Mouse (Mus musculus): ENCODE data around the gene Cfap74. TPM values are rescaled to one million over a fixed set of nuclear protein-coding genes. Genes with fewer than 3 reads are reported as not detected.
"Not testable (repeated sequence)": the region's sequence is repeated elsewhere in the genome, so short reads cannot be mapped to it uniquely, and the experiment has no call there.

The Cfap74 gene
- polyA plus RNA-seq, 1 experiment, result not detected

GRCm38 (mm10) chr4:155470997-155471396 lies 62.0 kb downstream of the Cfap74 start:
- no peak overlapping the region for H3K4me3 ChIP-seq (ENCODE audit: insufficient read depth, low read depth, low read length)
- no peak overlapping the region for H3K27ac ChIP-seq (ENCODE audit: insufficient read depth, low read depth, low read length)
- 90% methylated on average over 7 of the region's 7 CpGs for WGBS
- H3K4me1 ChIP-seq (ENCODE audit: control insufficient read depth, insufficient read depth, low read length), result peaks cover 8% of the 10 kb centered on the region
- TF ChIP-seq POLR2A (IDR thresholded peaks at IDR 0.05; ENCODE audit: insufficient read depth, low read depth, low read length), result no peak
- TF ChIP-seq CTCF (IDR thresholded peaks at IDR 0.05; ENCODE audit: insufficient read depth, low read depth, low read length), result no peak

GRCm38 (mm10) chr4:155471406-155471805 lies 62.4 kb downstream of the Cfap74 start:
- WGBS, result 91% methylated on average over 7 of the region's 7 CpGs
- H3K4me3 ChIP-seq (ENCODE audit: insufficient read depth, low read depth, low read length), result no peak overlapping the region
- H3K27ac ChIP-seq (ENCODE audit: insufficient read depth, low read depth, low read length), result no peak overlapping the region
- peaks cover 8% of the 10 kb centered on the region for H3K4me1 ChIP-seq (ENCODE audit: control insufficient read depth, insufficient read depth, low read length)
- TF ChIP-seq POLR2A (IDR thresholded peaks at IDR 0.05; ENCODE audit: insufficient read depth, low read depth, low read length), result no peak
- TF ChIP-seq CTCF (IDR thresholded peaks at IDR 0.05; ENCODE audit: insufficient read depth, low read depth, low read length), result no peak

GRCm38 (mm10) chr4:155472716-155473290 lies 63.8 kb downstream of the Cfap74 start:
- 62% methylated on average over 3 of the region's 3 CpGs for WGBS
- H3K27ac ChIP-seq (ENCODE audit: insufficient read depth, low read depth, low read length), result no peak overlapping the region
- no peak overlapping the region for H3K4me3 ChIP-seq (ENCODE audit: insufficient read depth, low read depth, low read length)
- TF ChIP-seq CTCF (IDR thresholded peaks at IDR 0.05; ENCODE audit: insufficient read depth, low read depth, low read length) (no peak), POLR2A (IDR thresholded peaks at IDR 0.05; ENCODE audit: insufficient read depth, low read depth, low read length) (no peak)
- H3K4me1 ChIP-seq (ENCODE audit: control insufficient read depth, insufficient read depth, low read length), result peaks cover 8% of the 10 kb centered on the region

DNA sequence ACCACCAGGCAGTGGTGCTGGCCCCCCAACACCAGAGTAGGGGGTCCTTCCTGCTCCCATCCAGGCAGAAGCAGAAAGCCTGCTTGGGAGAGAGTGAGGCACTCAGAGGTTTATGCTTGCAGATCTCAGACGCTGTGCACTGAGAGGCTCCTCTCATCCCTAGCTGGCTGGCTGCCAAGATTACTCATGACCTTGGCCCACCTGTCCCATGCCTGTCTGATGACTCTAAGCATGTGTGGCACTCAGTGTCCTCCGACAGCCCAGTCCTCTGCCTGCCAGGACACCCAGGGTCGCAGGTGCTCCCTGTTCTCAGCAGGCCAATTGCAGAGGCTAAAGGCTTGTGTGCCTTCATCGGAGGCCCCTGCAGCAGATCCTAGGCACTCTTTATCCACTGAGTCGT lies 64.3 kb downstream of the Cfap74 start:
- H3K4me1 ChIP-seq (ENCODE audit: control insufficient read depth, insufficient read depth, low read length), result peaks cover 8% of the 10 kb centered on the region
- H3K4me3 ChIP-seq (ENCODE audit: insufficient read depth, low read depth, low read length), result no peak overlapping the region
- 62% methylated on average over 5 of the region's 5 CpGs for WGBS
- no peak overlapping the region for H3K27ac ChIP-seq (ENCODE audit: insufficient read depth, low read depth, low read length)
- no peak for TF ChIP-seq CTCF (IDR thresholded peaks at IDR 0.05; ENCODE audit: insufficient read depth, low read depth, low read length)
- TF ChIP-seq POLR2A (IDR thresholded peaks at IDR 0.05; ENCODE audit: insufficient read depth, low read depth, low read length), result no peak

DNA sequence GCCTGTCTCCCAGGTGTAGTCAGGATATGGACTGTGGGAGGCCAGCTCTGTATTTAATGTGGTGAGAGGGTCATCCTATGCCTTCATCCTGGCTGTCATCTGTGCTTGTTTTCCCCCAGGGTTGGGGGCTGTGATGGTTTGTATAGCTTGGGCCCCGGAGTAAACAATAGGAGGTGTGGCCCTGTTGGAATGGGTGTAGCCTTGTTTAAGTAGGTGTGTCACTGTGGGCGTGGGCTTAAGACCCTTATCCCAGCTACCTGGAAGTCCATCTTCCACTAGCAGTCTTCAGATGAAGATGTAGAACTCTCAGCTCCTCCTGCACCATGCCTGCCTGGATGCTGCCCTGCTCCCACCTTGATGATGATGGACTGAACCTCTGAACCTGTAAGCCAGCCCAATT lies 64.8 kb downstream of the Cfap74 start:
- H3K4me3 ChIP-seq (ENCODE audit: insufficient read depth, low read depth, low read length); H3K4me1 ChIP-seq (ENCODE audit: control insufficient read depth, insufficient read depth, low read length); H3K27ac ChIP-seq (ENCODE audit: insufficient read depth, low read depth, low read length): not testable (repeated sequence)
- WGBS, result 56% methylated on average over 2 of the region's 2 CpGs

DNA sequence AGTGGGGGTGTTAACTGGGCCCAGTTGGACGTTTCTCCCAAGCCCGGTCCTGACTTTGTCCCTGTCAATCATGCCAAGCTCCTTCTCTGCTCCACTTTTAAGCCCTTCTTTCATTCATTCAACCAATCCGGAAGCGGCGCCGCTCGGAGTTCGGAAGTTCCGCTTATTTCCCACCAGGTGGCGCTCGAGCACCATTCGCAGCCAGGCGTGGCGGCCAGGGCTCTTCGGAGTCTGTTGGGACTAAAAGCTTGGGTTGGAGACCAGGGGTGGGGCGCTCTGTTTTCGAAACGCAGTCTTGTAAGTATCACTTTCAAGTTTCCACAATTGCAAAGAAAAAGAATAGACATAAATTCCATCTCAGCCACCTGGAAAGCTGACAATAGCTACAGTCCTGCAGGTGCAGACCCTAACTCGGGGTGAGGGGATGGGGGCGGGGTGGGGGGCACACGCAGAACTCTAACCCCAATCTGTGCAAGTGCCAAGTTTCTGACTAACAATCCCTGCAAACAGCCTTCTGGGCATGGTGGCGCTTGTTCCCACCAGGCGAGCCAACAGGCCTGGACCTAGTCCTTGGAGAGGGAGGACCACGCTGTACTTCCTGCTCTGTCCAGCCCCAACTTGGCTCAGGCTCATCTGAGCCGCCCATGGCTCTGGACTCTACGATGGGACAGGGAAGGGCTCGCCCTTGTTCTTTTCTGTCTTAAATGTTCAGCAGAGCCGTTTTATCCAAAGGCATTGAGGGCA lies 72.6 kb downstream of the Cfap74 start:
- Histone ChIP-seq H3K4me1 (ENCODE audit: control insufficient read depth, insufficient read depth, low read length) (no peaks in the 10 kb centered on the region), H3K4me3 (ENCODE audit: insufficient read depth, low read depth, low read length) (no peak overlapping the region), H3K27ac (ENCODE audit: insufficient read depth, low read depth, low read length) (no peak overlapping the region)
- 12% methylated on average over 28 of the region's 28 CpGs for WGBS
- TF ChIP-seq POLR2A (IDR thresholded peaks at IDR 0.05; ENCODE audit: insufficient read depth, low read depth, low read length), result no peak
- peak; percentile 98 for TF ChIP-seq CTCF (IDR thresholded peaks at IDR 0.05; ENCODE audit: insufficient read depth, low read depth, low read length)

GRCm38 (mm10) chr4:155482125-155482480 lies 73.1 kb downstream of the Cfap74 start:
- WGBS, result 89% methylated on average over 6 of the region's 6 CpGs

DNA sequence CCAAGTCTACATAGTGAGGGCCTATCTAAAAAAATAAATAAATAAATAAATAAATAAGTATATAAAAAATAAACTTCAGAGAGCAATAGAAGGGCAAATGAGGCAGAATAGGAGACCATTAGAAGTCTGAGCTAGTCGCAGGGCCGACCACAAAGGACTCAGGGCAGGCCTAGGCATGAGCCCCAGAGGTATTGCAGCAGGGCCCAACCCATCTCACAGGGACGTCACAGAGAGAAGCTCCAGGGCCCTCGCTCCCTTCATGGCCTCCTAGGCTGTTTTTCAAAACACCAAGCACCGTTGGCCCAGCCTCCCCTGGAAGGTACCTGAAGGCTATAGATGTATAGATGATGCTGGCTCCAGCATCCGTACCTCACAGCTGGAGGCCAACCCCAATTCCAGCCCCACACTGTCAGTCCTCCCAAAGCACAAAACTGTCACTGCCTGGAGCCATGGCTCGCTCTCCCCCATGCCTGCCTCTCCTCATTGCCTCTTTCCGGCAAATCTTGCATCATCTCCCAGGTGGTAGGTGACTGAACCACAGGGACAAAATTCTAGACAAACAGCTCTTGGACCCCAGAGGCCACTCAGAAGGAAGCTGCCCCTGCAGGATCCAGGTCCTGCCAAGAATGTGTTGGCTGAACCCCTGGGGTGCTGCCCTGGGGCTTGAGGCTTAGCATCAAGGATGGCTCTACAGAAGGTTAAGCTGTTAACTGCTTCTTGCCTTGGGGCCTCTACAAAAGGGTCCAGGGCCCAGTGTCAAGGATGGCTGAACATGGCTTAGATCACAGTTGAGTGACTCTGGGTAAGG lies 73.9 kb downstream of the Cfap74 start:
- TF ChIP-seq POLR2A (IDR thresholded peaks at IDR 0.05; ENCODE audit: insufficient read depth, low read depth, low read length), result no peak
- no peak for TF ChIP-seq CTCF (IDR thresholded peaks at IDR 0.05; ENCODE audit: insufficient read depth, low read depth, low read length)
- no peak overlapping the region for H3K4me3 ChIP-seq (ENCODE audit: insufficient read depth, low read depth, low read length)
- 82% methylated on average over 8 of the region's 8 CpGs for WGBS
- no peak overlapping the region for H3K27ac ChIP-seq (ENCODE audit: insufficient read depth, low read depth, low read length)
- no peaks in the 10 kb centered on the region for H3K4me1 ChIP-seq (ENCODE audit: control insufficient read depth, insufficient read depth, low read length)

More at GRCm38 (mm10) chr4:155482125-155482480, 73.1 kb downstream of the Cfap74 start:
- Histone ChIP-seq H3K27ac (ENCODE audit: insufficient read depth, low read depth, low read length) (no peak overlapping the region), H3K4me3 (ENCODE audit: insufficient read depth, low read depth, low read length) (no peak overlapping the region), H3K4me1 (ENCODE audit: control insufficient read depth, insufficient read depth, low read length) (no peaks in the 10 kb centered on the region)
- TF ChIP-seq CTCF (IDR thresholded peaks at IDR 0.05; ENCODE audit: insufficient read depth, low read depth, low read length) (no peak), POLR2A (IDR thresholded peaks at IDR 0.05; ENCODE audit: insufficient read depth, low read depth, low read length) (no peak)

DNA sequence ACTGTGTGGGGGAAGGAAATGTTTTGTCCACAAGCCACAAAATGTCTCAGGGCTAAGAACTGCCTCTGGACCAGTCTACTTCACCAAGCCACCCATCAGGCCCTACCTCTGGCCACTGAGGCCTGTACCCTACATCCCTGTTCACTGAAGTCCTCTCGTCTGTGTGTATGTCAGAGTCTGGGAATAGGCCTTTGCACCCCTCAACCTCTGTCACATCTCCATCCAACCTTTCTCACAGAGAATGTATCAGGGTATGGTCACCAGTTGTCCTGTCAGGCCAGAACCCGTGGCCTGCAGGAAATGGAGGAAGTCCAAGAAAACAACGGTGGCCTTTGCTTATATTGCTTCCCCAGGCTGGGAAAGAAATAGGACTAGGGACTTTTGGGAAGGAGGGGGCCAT lies 76.5 kb downstream of the Cfap74 start:
- Histone ChIP-seq H3K27ac (ENCODE audit: insufficient read depth, low read depth, low read length) (no peak overlapping the region), H3K4me3 (ENCODE audit: insufficient read depth, low read depth, low read length) (no peak overlapping the region), H3K4me1 (ENCODE audit: control insufficient read depth, insufficient read depth, low read length) (peaks cover 2% of the 10 kb centered on the region; the same call in 1 of the 2 replicates)
- 86% methylated on average over 3 of the region's 3 CpGs for WGBS
- TF ChIP-seq POLR2A (IDR thresholded peaks at IDR 0.05; ENCODE audit: insufficient read depth, low read depth, low read length) (no peak), CTCF (IDR thresholded peaks at IDR 0.05; ENCODE audit: insufficient read depth, low read depth, low read length) (no peak)

All from olfactory bulb, adult 2 months (tissue).